Mouse (Mus musculus): ENCODE results near the gene B3gnt2. TPM values are rescaled to one million over a fixed set of nuclear protein-coding genes. Genes with fewer than 3 reads are reported as not detected.
A peak's percentile ranks its signal among the peaks of the same experiment; 100 is the strongest.
"Not testable (repeated sequence)": the region's sequence is repeated elsewhere in the genome, so short reads cannot be mapped to it uniquely, and the experiment has no call there.

The B3gnt2 gene
- polyA plus RNA-seq, 1 experiment from 2014 or later: 7.5 TPM

GRCm38 (mm10) chr11:22741436-22741835 lies 119.3 kb downstream of the B3gnt2 start:
- Histone ChIP-seq H3K9ac (no peak overlapping the region), H3K4me3 (ENCODE audit: low read depth, low read length) (no peak overlapping the region), H3K36me3 (ENCODE audit: insufficient read depth) (no peaks in the 10 kb centered on the region), H3K9me3 (ENCODE audit: low read depth, low read length) (no peaks in the 10 kb centered on the region), H3K4me1 (ENCODE audit: insufficient read depth) (no peaks in the 10 kb centered on the region), H3K27me3 (ENCODE audit: insufficient read depth, low read length) (no peaks in the 10 kb centered on the region), H3K27ac (ENCODE audit: low read depth) (no peak overlapping the region), H3K4me2 (no peak overlapping the region)
- 41% methylated on average over 3 of the region's 3 CpGs for WGBS
- DNase-seq (peak; percentile 41), ATAC-seq (ENCODE audit: insufficient read depth) (peak; percentile 73)
- TF ChIP-seq CTCF (IDR thresholded peaks at IDR 0.05; ENCODE audit: low read depth): no peak

GRCm38 (mm10) chr11:22739497-22740288 lies 121.1 kb downstream of the B3gnt2 start:
- 66% methylated on average over 5 of the region's 5 CpGs for WGBS

GRCm38 (mm10) chr11:22736521-22737225 lies 124.1 kb downstream of the B3gnt2 start:
- no peak for TF ChIP-seq CTCF (IDR thresholded peaks at IDR 0.05; ENCODE audit: low read depth)
- no peaks in the 10 kb centered on the region for H3K4me1 ChIP-seq (ENCODE audit: insufficient read depth)
- no peaks in the 10 kb centered on the region for H3K9me3 ChIP-seq (ENCODE audit: low read depth, low read length)
- no peak overlapping the region for H3K4me2 ChIP-seq
- no peak overlapping the region for H3K4me3 ChIP-seq (ENCODE audit: low read depth, low read length)
- DNase-seq: no peak
- no peak overlapping the region for H3K9ac ChIP-seq
- WGBS: 72% methylated on average over 7 of the region's 7 CpGs
- no peaks in the 10 kb centered on the region for H3K36me3 ChIP-seq (ENCODE audit: insufficient read depth)
- no peaks in the 10 kb centered on the region for H3K27me3 ChIP-seq (ENCODE audit: insufficient read depth, low read length)
- no peak for ATAC-seq (ENCODE audit: insufficient read depth)
- no peak overlapping the region for H3K27ac ChIP-seq (ENCODE audit: low read depth)

More at GRCm38 (mm10) chr11:22739497-22740288, 121.1 kb downstream of the B3gnt2 start:
- Histone ChIP-seq H3K9ac (no peak overlapping the region), H3K27me3 (ENCODE audit: insufficient read depth, low read length) (no peaks in the 10 kb centered on the region), H3K27ac (ENCODE audit: low read depth) (no peak overlapping the region), H3K36me3 (ENCODE audit: insufficient read depth) (no peaks in the 10 kb centered on the region), H3K4me1 (ENCODE audit: insufficient read depth) (no peaks in the 10 kb centered on the region), H3K9me3 (ENCODE audit: low read depth, low read length) (no peaks in the 10 kb centered on the region), H3K4me2 (no peak overlapping the region), H3K4me3 (ENCODE audit: low read depth, low read length) (no peak overlapping the region)
- ATAC-seq (ENCODE audit: insufficient read depth) (no peak), DNase-seq (no peak)
- no peak for TF ChIP-seq CTCF (IDR thresholded peaks at IDR 0.05; ENCODE audit: low read depth)

GRCm38 (mm10) chr11:22735128-22735527 lies 125.6 kb downstream of the B3gnt2 start:
- H3K27ac ChIP-seq (ENCODE audit: low read depth); H3K36me3 ChIP-seq (ENCODE audit: insufficient read depth); ATAC-seq (ENCODE audit: insufficient read depth); H3K9me3 ChIP-seq (ENCODE audit: low read depth, low read length); H3K4me3 ChIP-seq (ENCODE audit: low read depth, low read length); DNase-seq; H3K27me3 ChIP-seq (ENCODE audit: insufficient read depth, low read length); H3K9ac ChIP-seq; H3K4me2 ChIP-seq; H3K4me1 ChIP-seq (ENCODE audit: insufficient read depth): not testable (repeated sequence)
- 70% methylated on average over 5 of the region's 5 CpGs for WGBS

GRCm38 (mm10) chr11:22733936-22734335 lies 126.8 kb downstream of the B3gnt2 start:
- no peaks in the 10 kb centered on the region for H3K9me3 ChIP-seq (ENCODE audit: low read depth, low read length)
- H3K36me3 ChIP-seq (ENCODE audit: insufficient read depth): no peaks in the 10 kb centered on the region
- no peak overlapping the region for H3K4me3 ChIP-seq (ENCODE audit: low read depth, low read length)
- H3K4me2 ChIP-seq: no peak overlapping the region
- no peaks in the 10 kb centered on the region for H3K27me3 ChIP-seq (ENCODE audit: insufficient read depth, low read length)
- H3K4me1 ChIP-seq (ENCODE audit: insufficient read depth): no peaks in the 10 kb centered on the region
- TF ChIP-seq CTCF (IDR thresholded peaks at IDR 0.05; ENCODE audit: low read depth): no peak
- no peak overlapping the region for H3K27ac ChIP-seq (ENCODE audit: low read depth)
- ATAC-seq (ENCODE audit: insufficient read depth): no peak
- DNase-seq: no peak
- WGBS: 86% methylated on average over 6 of the region's 6 CpGs
- no peak overlapping the region for H3K9ac ChIP-seq

GRCm38 (mm10) chr11:22732907-22733306 lies 127.9 kb downstream of the B3gnt2 start:
- Histone ChIP-seq H3K36me3 (ENCODE audit: insufficient read depth) (no peaks in the 10 kb centered on the region), H3K9me3 (ENCODE audit: low read depth, low read length) (no peaks in the 10 kb centered on the region), H3K4me3 (ENCODE audit: low read depth, low read length) (no peak overlapping the region), H3K9ac (no peak overlapping the region), H3K4me1 (ENCODE audit: insufficient read depth) (no peaks in the 10 kb centered on the region), H3K27ac (ENCODE audit: low read depth) (no peak overlapping the region), H3K27me3 (ENCODE audit: insufficient read depth, low read length) (no peaks in the 10 kb centered on the region), H3K4me2 (no peak overlapping the region)
- no peak for ATAC-seq (ENCODE audit: insufficient read depth)
- no peak for TF ChIP-seq CTCF (IDR thresholded peaks at IDR 0.05; ENCODE audit: low read depth)
- WGBS: 81% methylated on average over 4 of the region's 4 CpGs
- no peak for DNase-seq

GRCm38 (mm10) chr11:22723096-22723495 lies 137.7 kb downstream of the B3gnt2 start:
- H3K4me1 ChIP-seq (ENCODE audit: insufficient read depth): no peaks in the 10 kb centered on the region
- H3K27ac ChIP-seq (ENCODE audit: low read depth): no peak overlapping the region
- H3K4me2 ChIP-seq: no peak overlapping the region
- H3K36me3 ChIP-seq (ENCODE audit: insufficient read depth): no peaks in the 10 kb centered on the region
- no peaks in the 10 kb centered on the region for H3K9me3 ChIP-seq (ENCODE audit: low read depth, low read length)
- WGBS: 91% methylated on average over 2 of the region's 2 CpGs
- no peak overlapping the region for H3K9ac ChIP-seq
- TF ChIP-seq CTCF (IDR thresholded peaks at IDR 0.05; ENCODE audit: low read depth): no peak
- no peaks in the 10 kb centered on the region for H3K27me3 ChIP-seq (ENCODE audit: insufficient read depth, low read length)
- no peak for ATAC-seq (ENCODE audit: insufficient read depth)
- H3K4me3 ChIP-seq (ENCODE audit: low read depth, low read length): no peak overlapping the region
- no peak for DNase-seq

Data from lung, embryonic 14.5 days (tissue).